Mouse (Mus musculus): ENCODE measurements around the gene 1190007I07Rik.
A peak's percentile ranks its signal among the peaks of the same experiment; 100 is the strongest.
"Not testable (repeated sequence)": the region's sequence is repeated elsewhere in the genome, so short reads cannot be mapped to it uniquely, and the experiment has no call there.

The 1190007I07Rik gene

GRCm38 (mm10) chr10:82629111-82629585, 6.1 kb upstream of the 1190007I07Rik start:
- peak in 1 of 2 experiments; percentile 33 for DNase-seq

GRCm38 (mm10) chr10:82623553-82623932, 515 bp upstream of the 1190007I07Rik start:
- DNase-seq: not testable (repeated sequence)

- DNase-seq: no peak
Observed at GRCm38 (mm10) chr10:82622235-82622634, 793 bp downstream of the 1190007I07Rik start.

- DNase-seq: not testable (repeated sequence)
Observed at GRCm38 (mm10) chr10:82594421-82594820, 28.6 kb downstream of the 1190007I07Rik start.

- not testable (repeated sequence) for DNase-seq
Observed at GRCm38 (mm10) chr10:82589673-82590072, 33.4 kb downstream of the 1190007I07Rik start.

GRCm38 (mm10) chr10:82571091-82571490, 51.9 kb downstream of the 1190007I07Rik start:
- not testable (repeated sequence) for DNase-seq

All from thymus, adult 18-20 months (tissue).